Mouse (Mus musculus): Measurements from ENCODE around the gene Srpk3.

DNA sequence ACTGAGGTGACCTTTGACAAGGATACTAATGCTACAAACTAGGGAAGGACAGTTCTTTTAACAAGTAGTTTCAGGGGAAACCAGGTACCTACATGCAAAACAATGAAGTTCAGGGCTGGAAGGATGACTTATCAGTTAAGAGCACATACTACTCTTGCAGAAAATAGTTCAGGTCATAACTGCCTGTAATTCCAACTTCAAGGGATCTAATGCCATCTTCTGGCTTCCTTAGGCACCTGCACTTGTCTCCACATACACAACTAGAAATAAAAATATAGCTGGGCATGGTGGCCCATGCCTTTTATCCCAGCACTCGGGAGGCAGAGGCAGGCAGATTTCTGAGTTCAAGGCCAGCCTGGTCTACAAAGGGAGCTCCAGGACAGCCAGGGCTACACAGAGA lies 25.2 kb upstream of the Srpk3 start:
- no peak for TF ChIP-seq EP300 (IDR thresholded peaks at IDR 0.05; ENCODE audit: low read depth)
- TF ChIP-seq CTCF (IDR thresholded peaks at IDR 0.05; ENCODE audit: low read depth): peak; percentile 13; the same call in 1 of the 2 replicates
